Mouse (Mus musculus): ENCODE results near the gene Zfp69. TPM values are rescaled to one million over a fixed set of nuclear protein-coding genes. Genes with fewer than 3 reads are reported as not detected.

Gene Zfp69
- polyA plus RNA-seq, 1 experiment from 2014 or later: 6.0 TPM

- no peak overlapping the region for H3K9ac ChIP-seq
- 91% methylated on average over 9 of the region's 9 CpGs for WGBS
- H3K36me3 ChIP-seq: 0 out of 2 replicates have a peak, but pooled peaks cover 2% of the 10 kb centered on the region
- H3K27me3 ChIP-seq (replicated peaks): no peaks in the 10 kb centered on the region
- no peak overlapping the region for H3K4me3 ChIP-seq (replicated peaks)
- H3K27ac ChIP-seq: no peak overlapping the region
- no peaks in the 10 kb centered on the region for H3K4me1 ChIP-seq (replicated peaks)
- no peak overlapping the region for H3K4me2 ChIP-seq (replicated peaks)
- ATAC-seq: no peak
- H3K9me3 ChIP-seq: no peaks in the 10 kb centered on the region
Measured at GRCm38 (mm10) chr4:120968486-120968885, 17.0 kb upstream of the Zfp69 start.

GRCm38 (mm10) chr4:120955586-120955985 is 4.1 kb upstream of the Zfp69 start:
- Histone ChIP-seq H3K27ac (no peak overlapping the region), H3K4me2 (replicated peaks) (no peak overlapping the region), H3K4me1 (replicated peaks) (no peaks in the 10 kb centered on the region; the same call in 1 of the 2 replicates), H3K9me3 (no peaks in the 10 kb centered on the region), H3K27me3 (replicated peaks) (no peaks in the 10 kb centered on the region), H3K4me3 (replicated peaks) (no peak overlapping the region), H3K36me3 (no peaks in the 10 kb centered on the region), H3K9ac (no peak overlapping the region)
- ATAC-seq: no peak
- 90% methylated on average over 1 of the region's 1 CpGs for WGBS

- Histone ChIP-seq H3K4me2 (replicated peaks) (no peak overlapping the region), H3K9ac (no peak overlapping the region), H3K36me3 (no peaks in the 10 kb centered on the region), H3K27me3 (replicated peaks) (no peaks in the 10 kb centered on the region), H3K4me3 (replicated peaks) (no peak overlapping the region), H3K27ac (no peak overlapping the region), H3K9me3 (no peaks in the 10 kb centered on the region), H3K4me1 (replicated peaks) (no peaks in the 10 kb centered on the region; the same call in 1 of the 2 replicates)
- WGBS: 71% methylated on average over 1 of the region's 1 CpGs
- ATAC-seq: no peak
Measured at GRCm38 (mm10) chr4:120953667-120954066, 2.2 kb upstream of the Zfp69 start.

GRCm38 (mm10) chr4:120953038-120953437 is 1.5 kb upstream of the Zfp69 start:
- no peak for ATAC-seq
- no peaks in the 10 kb centered on the region for H3K27me3 ChIP-seq (replicated peaks)
- no peaks in the 10 kb centered on the region for H3K36me3 ChIP-seq
- WGBS: 77% methylated on average over 4 of the region's 4 CpGs
- no peak overlapping the region for H3K4me2 ChIP-seq (replicated peaks)
- H3K9me3 ChIP-seq: no peaks in the 10 kb centered on the region
- H3K4me1 ChIP-seq (replicated peaks): no peaks in the 10 kb centered on the region; the same call in 1 of the 2 replicates
- H3K9ac ChIP-seq: no peak overlapping the region
- H3K4me3 ChIP-seq (replicated peaks): no peak overlapping the region
- no peak overlapping the region for H3K27ac ChIP-seq

- no peaks in the 10 kb centered on the region for H3K27me3 ChIP-seq (replicated peaks)
- H3K36me3 ChIP-seq: 0 out of 2 replicates have a peak, but pooled peaks cover under 1% of the 10 kb centered on the region
- peak overlapping the region; percentile 81 for H3K4me2 ChIP-seq (replicated peaks)
- H3K9me3 ChIP-seq: no peaks in the 10 kb centered on the region
- peak overlapping the region; percentile 78; the same call in 1 of the 2 replicates for H3K9ac ChIP-seq
- WGBS: 39% methylated on average over 6 of the region's 6 CpGs
- no peaks in the 10 kb centered on the region; the same call in 1 of the 2 replicates for H3K4me1 ChIP-seq (replicated peaks)
- peak; percentile 27 for ATAC-seq
- peak overlapping the region; percentile 83; the same call in 1 of the 2 replicates for H3K27ac ChIP-seq
- peak overlapping the region; percentile 89 for H3K4me3 ChIP-seq (replicated peaks)
Measured at GRCm38 (mm10) chr4:120952163-120952562, 664 bp upstream of the Zfp69 start.

- ATAC-seq: 0 out of 2 replicates have a peak, but pooled peaks have one; percentile 0
- 4% methylated on average over 20 of the region's 20 CpGs for WGBS
- H3K27me3 ChIP-seq (replicated peaks): no peaks in the 10 kb centered on the region
- H3K4me3 ChIP-seq (replicated peaks): peak overlapping the region; percentile 89
- no peaks in the 10 kb centered on the region for H3K9me3 ChIP-seq
- no peaks in the 10 kb centered on the region; the same call in 1 of the 2 replicates for H3K4me1 ChIP-seq (replicated peaks)
- 0 out of 2 replicates have a peak, but pooled peaks cover 6% of the 10 kb centered on the region for H3K36me3 ChIP-seq
- H3K9ac ChIP-seq: peak overlapping the region; percentile 78
- H3K27ac ChIP-seq: peak overlapping the region; percentile 83
- peak overlapping the region; percentile 81 for H3K4me2 ChIP-seq (replicated peaks)
Measured at GRCm38 (mm10) chr4:120950763-120951427, 604 bp downstream of the Zfp69 start.

- 64% methylated on average over 3 of the region's 3 CpGs for WGBS
Measured at GRCm38 (mm10) chr4:120948938-120949337, 2.6 kb downstream of the Zfp69 start.

GRCm38 (mm10) chr4:120935006-120935405 is 16.5 kb downstream of the Zfp69 start:
- Histone ChIP-seq H3K4me1 (replicated peaks) (no peaks in the 10 kb centered on the region), H3K27ac (no peak overlapping the region), H3K27me3 (replicated peaks) (no peaks in the 10 kb centered on the region), H3K36me3 (0 out of 2 replicates have a peak, but pooled peaks cover 4% of the 10 kb centered on the region), H3K9ac (no peak overlapping the region), H3K9me3 (no peaks in the 10 kb centered on the region), H3K4me3 (replicated peaks) (no peak overlapping the region), H3K4me2 (replicated peaks) (no peak overlapping the region)
- peak; percentile 73 for ATAC-seq
- WGBS: 56% methylated on average over 3 of the region's 3 CpGs

More at GRCm38 (mm10) chr4:120948938-120949337, 2.6 kb downstream of the Zfp69 start:
- Histone ChIP-seq H3K4me1 (replicated peaks) (no peaks in the 10 kb centered on the region; the same call in 1 of the 2 replicates), H3K27ac (no peak overlapping the region), H3K9me3 (no peaks in the 10 kb centered on the region), H3K4me2 (replicated peaks) (no peak overlapping the region), H3K27me3 (replicated peaks) (no peaks in the 10 kb centered on the region), H3K4me3 (replicated peaks) (no peak overlapping the region), H3K36me3 (0 out of 2 replicates have a peak, but pooled peaks cover 6% of the 10 kb centered on the region), H3K9ac (no peak overlapping the region)
- no peak for ATAC-seq

- no peaks in the 10 kb centered on the region for H3K4me1 ChIP-seq (replicated peaks)
- H3K9ac ChIP-seq: no peak overlapping the region
- no peak overlapping the region for H3K27ac ChIP-seq
- no peaks in the 10 kb centered on the region for H3K9me3 ChIP-seq
- ATAC-seq: no peak
- no peaks in the 10 kb centered on the region for H3K27me3 ChIP-seq (replicated peaks)
- H3K4me3 ChIP-seq (replicated peaks): no peak overlapping the region
- no peak overlapping the region for H3K4me2 ChIP-seq (replicated peaks)
- H3K36me3 ChIP-seq: 0 out of 2 replicates have a peak, but pooled peaks cover 4% of the 10 kb centered on the region
- WGBS: 95% methylated on average over 18 of the region's 18 CpGs
Measured at GRCm38 (mm10) chr4:120930736-120931135, 20.8 kb downstream of the Zfp69 start.

GRCm38 (mm10) chr4:120928686-120929085 is 22.8 kb downstream of the Zfp69 start:
- no peaks in the 10 kb centered on the region; the same call in 1 of the 2 replicates for H3K4me1 ChIP-seq (replicated peaks)
- no peaks in the 10 kb centered on the region for H3K9me3 ChIP-seq
- 0 out of 2 replicates have a peak, but pooled peaks cover 4% of the 10 kb centered on the region for H3K36me3 ChIP-seq
- no peaks in the 10 kb centered on the region for H3K27me3 ChIP-seq (replicated peaks)
- no peak overlapping the region for H3K9ac ChIP-seq
- 76% methylated on average over 3 of the region's 3 CpGs for WGBS
- no peak for ATAC-seq
- H3K4me2 ChIP-seq (replicated peaks): no peak overlapping the region
- H3K27ac ChIP-seq: no peak overlapping the region
- no peak overlapping the region for H3K4me3 ChIP-seq (replicated peaks)

- ATAC-seq: peak; percentile 75
- 12% methylated on average over 3 of the region's 3 CpGs for WGBS
- Histone ChIP-seq H3K4me3 (replicated peaks) (peak overlapping the region; percentile 61), H3K27ac (peak overlapping the region; percentile 94), H3K9ac (no peak overlapping the region), H3K36me3 (peaks cover 16% of the 10 kb centered on the region), H3K9me3 (no peaks in the 10 kb centered on the region), H3K27me3 (replicated peaks) (no peaks in the 10 kb centered on the region), H3K4me1 (replicated peaks) (no peaks in the 10 kb centered on the region; the same call in 1 of the 2 replicates), H3K4me2 (replicated peaks) (peak overlapping the region; percentile 78)
Measured at GRCm38 (mm10) chr4:120925386-120925785, 26.1 kb downstream of the Zfp69 start.

- peak within 1 kb of the TSS; percentile 64 for H3K9ac ChIP-seq
- H3K4me2 ChIP-seq (replicated peaks): peak within 1 kb of the TSS; percentile 78
- peak; percentile 99 for ATAC-seq
- under 1% methylated on average over 33 of the region's 33 CpGs for WGBS
- H3K27me3 ChIP-seq (replicated peaks): no peaks in the 10 kb centered on the region
- peaks cover 19% of the 10 kb centered on the region for H3K36me3 ChIP-seq
- H3K4me3 ChIP-seq (replicated peaks): peak within 1 kb of the TSS; percentile 61
- peak within 1 kb of the TSS; percentile 94 for H3K27ac ChIP-seq
- H3K4me1 ChIP-seq (replicated peaks): no peaks in the 10 kb centered on the region; the same call in 1 of the 2 replicates
- H3K9me3 ChIP-seq: no peaks in the 10 kb centered on the region
Measured at GRCm38 (mm10) chr4:120924554-120925299, 26.8 kb downstream of the Zfp69 start, which contains the start of gene Exo5. Exo5 (minus strand) TSS chr4:120925017.

All from intestine, embryonic 15.5 days (tissue).